Mouse (Mus musculus) fat pad, adult 2 months (tissue): ENCODE measurements around the gene AC140267.1.

ENCODE experiments used
- DNase-seq: peaks from one replicate; pipeline ENCODE4 v3.0.0-alpha.2; 2011; ENCODE audit warnings: low read depth, low spot score; ENCODE audit errors: extremely low read depth

The AC140267.1 gene

GRCm38 (mm10) chr15:80235535-80235934 lies at the start of gene AC140267.1:
AC140267.1 (plus strand) TSS chr15:80235835.
- no peak for DNase-seq

GRCm38 (mm10) chr15:80188927-80189326 lies 46.7 kb upstream of the AC140267.1 start:
- DNase-seq = no peak

GRCm38 (mm10) chr15:80190075-80190474 lies 45.6 kb upstream of the AC140267.1 start:
- DNase-seq = no peak

- DNase-seq = no peak
These were observed 43.9 kb upstream of the AC140267.1 start for GRCm38 (mm10) chr15:80191585-80192245.

GRCm38 (mm10) chr15:80192246-80192585 lies 43.4 kb upstream of the AC140267.1 start:
- no peak for DNase-seq

GRCm38 (mm10) chr15:80192847-80193246 lies 42.8 kb upstream of the AC140267.1 start:
- no peak for DNase-seq

- DNase-seq = no peak
These were observed 36.1 kb upstream of the AC140267.1 start for GRCm38 (mm10) chr15:80199556-80199955.

GRCm38 (mm10) chr15:80202111-80202775 lies 33.4 kb upstream of the AC140267.1 start:
- no peak for DNase-seq

- DNase-seq = no peak
These were observed 32.2 kb upstream of the AC140267.1 start for GRCm38 (mm10) chr15:80203406-80203805.

- no peak for DNase-seq
These were observed 29.5 kb upstream of the AC140267.1 start for GRCm38 (mm10) chr15:80206057-80206565.

- no peak for DNase-seq
These were observed 27.2 kb upstream of the AC140267.1 start for GRCm38 (mm10) chr15:80208446-80208845.

GRCm38 (mm10) chr15:80213688-80214087 lies 21.9 kb upstream of the AC140267.1 start:
- no peak for DNase-seq

- DNase-seq = no peak
These were observed 19.7 kb upstream of the AC140267.1 start for GRCm38 (mm10) chr15:80215716-80216479.

- DNase-seq = no peak
These were observed 19.2 kb upstream of the AC140267.1 start for GRCm38 (mm10) chr15:80216480-80216820.

- DNase-seq = no peak
These were observed 18.2 kb upstream of the AC140267.1 start for GRCm38 (mm10) chr15:80217476-80217875.

- no peak for DNase-seq
These were observed 16.4 kb upstream of the AC140267.1 start for GRCm38 (mm10) chr15:80219211-80219610.

- no peak for DNase-seq
These were observed 15.7 kb upstream of the AC140267.1 start for GRCm38 (mm10) chr15:80219705-80220657.

GRCm38 (mm10) chr15:80221031-80221430 lies 14.6 kb upstream of the AC140267.1 start:
- DNase-seq = no peak

- no peak for DNase-seq
These were observed 11.9 kb upstream of the AC140267.1 start for GRCm38 (mm10) chr15:80223751-80224150.

- no peak for DNase-seq
These were observed 10.4 kb upstream of the AC140267.1 start for GRCm38 (mm10) chr15:80225208-80225607.

GRCm38 (mm10) chr15:80225796-80226195 lies 9.8 kb upstream of the AC140267.1 start:
- no peak for DNase-seq
